Mouse (Mus musculus): ENCODE results near the gene Slc25a35. TPM values are rescaled to one million over a fixed set of nuclear protein-coding genes. Genes with fewer than 3 reads are reported as not detected.
"Not testable (repeated sequence)": the region's sequence is repeated elsewhere in the genome, so short reads cannot be mapped to it uniquely, and the experiment has no call there.

Slc25a35 gene
- polyA plus RNA-seq, 1 experiment = 2.9 TPM

DNA sequence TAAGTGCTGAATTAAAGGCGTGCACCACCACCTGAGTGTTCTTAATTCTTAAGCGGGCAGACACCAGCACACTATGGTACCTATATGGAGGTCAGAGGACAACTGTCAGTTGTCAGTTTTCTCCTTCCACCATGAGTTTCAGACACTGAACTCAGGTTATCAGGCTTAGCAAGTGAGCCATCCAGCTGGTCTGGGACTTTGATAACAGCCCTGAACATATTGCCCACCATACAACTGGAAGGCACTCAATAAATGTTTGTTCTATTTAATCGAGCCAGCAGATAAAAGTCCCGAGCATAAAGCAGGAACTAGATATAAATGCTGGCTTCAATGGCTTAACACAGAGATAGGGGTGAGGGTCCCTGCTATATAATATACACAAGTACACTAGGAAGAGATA, 29.1 kb downstream of the Slc25a35 start:
- no peak overlapping the region for H3K4me3 ChIP-seq (replicated peaks; ENCODE audit: control insufficient read depth, low read depth, low read length)
- no peak for TF ChIP-seq POLR2A (IDR thresholded peaks at IDR 0.05; ENCODE audit: borderline replicate concordance, control insufficient read depth, low read depth, low read length)
- TF ChIP-seq CTCF (IDR thresholded peaks at IDR 0.05; ENCODE audit: control insufficient read depth, insufficient read depth, low read length) = no peak
- no peaks in the 10 kb centered on the region for H3K4me1 ChIP-seq (ENCODE audit: control insufficient read depth, insufficient read depth, low read length)
- no peak overlapping the region for H3K27ac ChIP-seq (ENCODE audit: control insufficient read depth, insufficient read depth, low read depth, low read length, poor library complexity)
- 66% methylated on average over 4 of the region's 4 CpGs for WGBS

DNA sequence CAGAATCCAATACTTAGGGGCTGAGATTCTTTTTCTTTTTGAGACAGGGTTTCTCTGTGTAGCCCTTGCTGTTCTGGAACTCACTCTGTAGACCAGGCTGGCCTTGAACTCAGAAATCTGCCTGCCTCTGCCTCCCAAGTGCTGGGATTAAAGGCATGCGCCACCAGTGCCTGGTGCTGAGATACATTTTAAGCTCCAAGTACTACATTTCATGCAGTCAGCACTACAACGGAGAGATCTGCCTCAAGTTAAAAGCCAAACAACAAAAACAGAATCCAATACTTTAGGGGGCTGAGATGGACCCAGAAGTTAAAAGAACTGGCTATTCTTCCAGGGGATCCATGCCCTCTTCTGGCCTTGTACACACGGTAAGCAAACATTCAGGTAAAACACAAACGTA, 34.9 kb downstream of the Slc25a35 start:
- not testable (repeated sequence) for H3K4me3 ChIP-seq (replicated peaks; ENCODE audit: control insufficient read depth, low read depth, low read length); H3K4me1 ChIP-seq (ENCODE audit: control insufficient read depth, insufficient read depth, low read length); H3K27ac ChIP-seq (ENCODE audit: control insufficient read depth, insufficient read depth, low read depth, low read length, poor library complexity)
- 92% methylated on average over 4 of the region's 4 CpGs for WGBS

DNA sequence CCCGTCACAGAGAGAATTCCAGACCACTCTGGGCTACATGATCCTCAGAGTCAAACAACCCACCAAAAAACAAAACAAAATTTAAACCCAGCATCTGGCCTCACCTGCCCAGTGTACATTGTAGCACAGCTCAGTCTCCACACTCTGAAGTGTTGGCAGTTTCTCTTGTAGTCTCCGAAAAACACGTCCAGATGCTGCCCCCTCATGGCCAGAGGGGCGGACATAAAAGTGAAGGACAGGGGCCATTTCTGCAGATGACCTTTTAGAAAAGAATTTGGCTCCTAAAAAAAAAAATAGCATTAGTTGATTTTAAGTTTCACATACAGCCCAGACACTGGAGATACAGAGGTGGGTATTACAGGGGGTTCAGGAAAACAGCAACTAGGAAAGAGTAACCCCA, 35.7 kb downstream of the Slc25a35 start:
- Histone ChIP-seq H3K27ac (ENCODE audit: control insufficient read depth, insufficient read depth, low read depth, low read length, poor library complexity) (no peak overlapping the region), H3K4me1 (ENCODE audit: control insufficient read depth, insufficient read depth, low read length) (no peaks in the 10 kb centered on the region; the same call in 1 of the 2 replicates), H3K4me3 (replicated peaks; ENCODE audit: control insufficient read depth, low read depth, low read length) (no peak overlapping the region)
- WGBS = 64% methylated on average over 4 of the region's 4 CpGs
- no peak for TF ChIP-seq CTCF (IDR thresholded peaks at IDR 0.05; ENCODE audit: control insufficient read depth, insufficient read depth, low read length)
- TF ChIP-seq POLR2A (IDR thresholded peaks at IDR 0.05; ENCODE audit: borderline replicate concordance, control insufficient read depth, low read depth, low read length) = no peak

DNA sequence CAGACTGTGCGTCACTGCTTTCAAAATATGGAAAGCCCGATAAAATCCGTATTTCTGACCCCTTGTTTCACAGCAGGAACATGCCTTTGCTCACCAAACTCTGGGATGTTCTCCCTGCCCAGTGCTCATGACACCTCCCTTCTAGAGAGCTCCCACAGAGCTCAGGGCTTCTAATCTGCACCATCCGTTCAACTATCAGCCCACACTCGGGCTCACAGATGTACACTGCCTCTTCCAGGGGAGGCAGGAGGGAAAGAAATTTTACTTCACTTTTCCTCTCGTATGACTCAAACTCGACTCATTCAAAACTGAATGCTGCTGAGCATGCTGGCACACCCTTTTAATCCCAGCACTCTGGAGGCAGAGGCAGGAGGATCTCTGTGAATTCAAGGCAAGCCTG, 37.3 kb downstream of the Slc25a35 start:
- TF ChIP-seq CTCF (IDR thresholded peaks at IDR 0.05; ENCODE audit: control insufficient read depth, insufficient read depth, low read length) = no peak
- TF ChIP-seq POLR2A (IDR thresholded peaks at IDR 0.05; ENCODE audit: borderline replicate concordance, control insufficient read depth, low read depth, low read length) = no peak
- 63% methylated on average over 7 of the region's 7 CpGs for WGBS
- Histone ChIP-seq H3K4me1 (ENCODE audit: control insufficient read depth, insufficient read depth, low read length) (no peaks in the 10 kb centered on the region; the same call in 1 of the 2 replicates), H3K4me3 (replicated peaks; ENCODE audit: control insufficient read depth, low read depth, low read length) (no peak overlapping the region), H3K27ac (ENCODE audit: control insufficient read depth, insufficient read depth, low read depth, low read length, poor library complexity) (peak overlapping the region; percentile 72)

DNA sequence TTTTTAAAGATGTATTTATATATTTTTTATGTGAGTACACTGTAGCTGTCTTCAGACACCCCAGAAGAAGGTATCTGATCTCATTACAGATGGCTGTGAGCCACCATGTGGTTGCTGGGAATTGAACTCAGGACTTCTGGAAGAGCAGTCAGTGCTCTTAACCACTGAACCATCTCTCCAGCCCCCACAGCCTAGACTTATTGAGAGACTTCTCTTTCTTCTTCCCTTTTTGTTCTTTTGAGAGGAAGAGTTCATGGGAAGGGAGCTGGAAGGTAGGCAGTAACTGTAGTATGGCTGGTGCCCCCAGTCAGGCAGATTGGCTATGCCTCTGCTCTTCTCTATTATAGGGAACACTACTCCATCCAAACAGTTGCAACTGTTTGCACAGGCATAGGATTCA, 38.6 kb downstream of the Slc25a35 start:
- not testable (repeated sequence) for H3K27ac ChIP-seq (ENCODE audit: control insufficient read depth, insufficient read depth, low read depth, low read length, poor library complexity); H3K4me3 ChIP-seq (replicated peaks; ENCODE audit: control insufficient read depth, low read depth, low read length); H3K4me1 ChIP-seq (ENCODE audit: control insufficient read depth, insufficient read depth, low read length)

DNA sequence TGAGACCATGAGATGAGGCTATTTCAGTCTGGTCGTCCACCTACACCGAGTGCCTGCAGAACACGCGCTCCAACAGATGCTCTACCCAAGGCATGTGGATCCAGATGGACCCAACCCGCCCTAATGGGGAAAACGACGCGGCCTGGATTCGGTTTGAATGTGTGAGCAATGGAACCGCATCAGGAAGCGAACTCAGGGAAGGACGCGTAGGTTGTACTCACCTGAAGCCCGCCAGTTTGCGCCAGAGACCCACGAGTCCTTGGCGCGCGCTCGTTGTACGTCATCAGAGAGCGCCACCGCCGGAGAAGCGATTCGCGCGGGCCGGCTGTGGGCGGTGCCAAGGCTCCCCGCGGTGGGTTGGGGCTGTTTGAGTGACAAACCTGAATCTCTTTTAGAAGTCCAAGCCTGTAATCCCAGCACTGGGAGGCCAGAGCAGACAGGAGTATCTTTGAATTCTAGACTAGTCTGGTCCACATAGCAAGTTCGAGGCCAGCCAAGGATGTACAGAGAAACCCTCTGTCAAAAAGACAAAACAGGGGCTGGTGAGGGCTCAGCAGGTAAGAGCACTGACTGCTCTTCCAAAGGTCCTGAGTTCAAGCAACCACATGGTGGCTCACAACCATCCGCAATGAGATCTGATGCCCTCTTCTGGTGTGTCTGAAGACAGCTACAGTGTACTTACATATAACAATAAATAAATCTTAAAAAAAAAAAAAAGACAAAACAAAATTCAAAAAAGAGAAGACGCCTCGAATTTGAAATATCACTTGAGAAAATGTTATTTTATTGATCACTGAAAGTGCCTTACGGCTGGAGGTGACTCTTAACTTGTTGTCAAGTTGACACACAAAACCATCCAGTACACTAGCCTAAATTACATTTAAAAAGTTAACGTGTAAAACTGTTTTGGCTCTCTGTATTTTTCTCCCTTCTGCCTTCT, 40.5 kb downstream of the Slc25a35 start, which contains the start of gene Pfas:
Gene Pfas (minus strand): TSS at position 279 of the 940 bp plus-strand sequence.
- 9% methylated on average over 38 of the region's 38 CpGs for WGBS
- H3K4me1 ChIP-seq (ENCODE audit: control insufficient read depth, insufficient read depth, low read length) = peaks cover 2% of the 10 kb centered on the region; the same call in 1 of the 2 replicates
- H3K27ac ChIP-seq (ENCODE audit: control insufficient read depth, insufficient read depth, low read depth, low read length, poor library complexity) = peak within 1 kb of the TSS; percentile 77
- TF ChIP-seq POLR2A (IDR thresholded peaks at IDR 0.05; ENCODE audit: borderline replicate concordance, control insufficient read depth, low read depth, low read length) (peak; percentile 63; the same call in 1 of the 2 replicates), CTCF (IDR thresholded peaks at IDR 0.05; ENCODE audit: control insufficient read depth, insufficient read depth, low read length) (no peak)
- peak within 1 kb of the TSS; percentile 92 for H3K4me3 ChIP-seq (replicated peaks; ENCODE audit: control insufficient read depth, low read depth, low read length)

DNA sequence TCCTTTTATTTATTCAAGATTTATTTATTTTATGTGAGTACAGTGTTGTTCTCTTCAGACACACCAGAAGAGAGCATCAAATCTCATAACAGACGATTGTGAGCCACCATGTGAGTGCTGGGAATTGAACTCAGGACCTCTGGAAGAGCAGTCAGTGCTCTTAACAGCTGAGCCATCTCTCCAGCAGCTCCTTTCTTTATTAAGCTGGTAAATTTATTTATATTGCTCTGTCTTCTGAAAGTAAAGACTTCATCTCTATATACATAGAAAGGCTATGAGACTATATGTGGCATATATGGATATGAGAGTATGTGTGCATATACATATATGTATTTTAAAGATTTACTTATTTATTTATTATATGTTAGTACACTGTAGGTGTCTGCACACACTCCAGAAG, 41.6 kb downstream of the Slc25a35 start:
- TF ChIP-seq POLR2A (IDR thresholded peaks at IDR 0.05; ENCODE audit: borderline replicate concordance, control insufficient read depth, low read depth, low read length) (no peak), CTCF (IDR thresholded peaks at IDR 0.05; ENCODE audit: control insufficient read depth, insufficient read depth, low read length) (no peak)
- no peak overlapping the region for H3K4me3 ChIP-seq (replicated peaks; ENCODE audit: control insufficient read depth, low read depth, low read length)
- H3K4me1 ChIP-seq (ENCODE audit: control insufficient read depth, insufficient read depth, low read length) = peaks cover 2% of the 10 kb centered on the region; the same call in 1 of the 2 replicates
- H3K27ac ChIP-seq (ENCODE audit: control insufficient read depth, insufficient read depth, low read depth, low read length, poor library complexity) = no peak overlapping the region
- 76% methylated on average over 1 of the region's 1 CpGs for WGBS

DNA sequence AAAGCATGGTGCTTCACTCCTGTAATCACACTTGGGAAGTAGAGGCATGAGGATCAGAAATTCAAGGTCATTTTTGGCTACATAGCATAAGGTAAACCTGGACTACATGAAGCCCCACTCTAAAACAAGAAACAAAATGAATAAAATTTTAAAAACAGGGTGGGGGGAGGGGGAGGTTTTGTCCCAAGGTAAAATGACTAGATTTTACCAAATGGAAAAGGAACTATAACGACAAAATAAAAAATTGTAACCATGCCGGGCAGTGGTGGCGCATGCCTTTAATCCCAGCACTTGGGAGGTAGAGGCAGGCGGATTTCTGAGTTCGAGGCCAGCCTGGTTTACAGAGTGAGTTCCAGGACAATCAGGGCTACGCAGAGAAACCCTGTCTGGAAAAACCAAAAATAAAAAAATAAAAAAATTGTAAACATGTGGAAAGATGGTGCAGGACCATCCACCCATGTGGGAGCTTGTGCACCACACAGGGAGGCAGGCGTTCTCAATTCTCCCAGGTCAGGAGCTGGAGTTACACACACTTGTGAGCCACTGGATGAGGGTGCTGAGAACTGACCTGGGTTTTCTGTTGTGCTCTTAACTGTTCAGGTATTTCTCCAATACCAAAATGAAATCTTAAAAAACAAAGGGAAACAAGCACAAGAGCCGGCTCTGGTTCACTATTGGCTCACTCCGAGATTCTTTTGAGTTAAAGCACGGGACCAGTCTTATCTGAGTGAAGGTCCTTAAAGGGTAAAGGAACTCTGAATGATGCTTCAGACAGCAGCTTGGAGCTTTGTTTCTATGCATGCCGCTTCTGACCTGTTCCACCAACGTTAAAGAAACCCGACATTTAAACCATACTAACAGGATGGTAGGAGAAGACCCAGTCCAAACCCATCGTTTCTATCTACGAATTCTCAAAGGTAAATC, 42.7 kb downstream of the Slc25a35 start:
- H3K4me1 ChIP-seq (ENCODE audit: control insufficient read depth, insufficient read depth, low read length) = peaks cover 2% of the 10 kb centered on the region; the same call in 1 of the 2 replicates
- WGBS = 83% methylated on average over 15 of the region's 15 CpGs
- H3K27ac ChIP-seq (ENCODE audit: control insufficient read depth, insufficient read depth, low read depth, low read length, poor library complexity) = no peak overlapping the region
- no peak for TF ChIP-seq POLR2A (IDR thresholded peaks at IDR 0.05; ENCODE audit: borderline replicate concordance, control insufficient read depth, low read depth, low read length)
- TF ChIP-seq CTCF (IDR thresholded peaks at IDR 0.05; ENCODE audit: control insufficient read depth, insufficient read depth, low read length) = no peak
- H3K4me3 ChIP-seq (replicated peaks; ENCODE audit: control insufficient read depth, low read depth, low read length) = no peak overlapping the region

DNA sequence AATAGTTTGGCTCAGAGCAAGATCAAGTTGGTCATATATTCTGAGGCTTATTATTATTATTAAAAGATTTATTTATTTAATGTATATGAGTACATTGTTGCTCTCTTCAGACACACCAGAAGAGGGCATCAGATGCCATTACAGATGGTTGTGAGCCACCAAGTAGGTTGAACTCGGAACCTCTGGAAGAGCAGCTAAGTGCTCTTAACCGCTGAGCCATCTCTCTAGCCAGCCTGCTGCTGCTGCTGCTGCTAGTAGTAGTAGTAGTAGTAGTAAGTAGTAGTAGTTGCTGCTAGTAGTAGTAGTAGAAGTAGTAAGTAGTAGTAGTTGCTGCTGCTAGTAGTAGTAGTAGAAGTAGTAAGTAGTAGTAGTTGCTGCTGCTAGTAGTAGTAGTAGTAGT, 43.5 kb downstream of the Slc25a35 start:
- Histone ChIP-seq H3K4me3 (replicated peaks; ENCODE audit: control insufficient read depth, low read depth, low read length) (peak overlapping the region; percentile 34), H3K27ac (ENCODE audit: control insufficient read depth, insufficient read depth, low read depth, low read length, poor library complexity) (peak overlapping the region; percentile 49; the same call in 1 of the 2 replicates)
- 29% methylated on average over 2 of the region's 2 CpGs for WGBS
- H3K4me1 ChIP-seq (ENCODE audit: control insufficient read depth, insufficient read depth, low read length) = not testable (repeated sequence)

Data from bone marrow, adult 2 months (tissue).